Mouse (Mus musculus) heart, adult 10 weeks (tissue): ENCODE data around the gene Ikzf5. TPM values are rescaled to one million over a fixed set of nuclear protein-coding genes. Genes with fewer than 3 reads are reported as not detected.

ENCODE experiments used
- polyA plus RNA-seq: library from polyadenylated mRNA; stranded (reverse); fragments of 350-450 nt; fragmentation: Illumina TruSeq; extraction: RNeasy Lipid Tissue Mini Kit (QIAGEN cat#74804); gene quantifications from one replicate; pipeline ENCODE4 v1.2.3, GENCODE M21; 2014; ENCODE audit warnings: low read depth, low replicate concordance

Gene Ikzf5
- 16.9 TPM for polyA plus RNA-seq

GRCm38 (mm10) chr7:131410416-131411058, at the start of gene Ikzf5, which contains the start of gene Acadsb:
TSS of gene Ikzf5 (minus strand) at chr7:131410521.
TSS of gene Acadsb (plus strand) at chr7:131410601.

GRCm38 (mm10) chr7:131370648-131371469, 39.5 kb downstream of the Ikzf5 start, which contains the start of gene Pstk:
TSS of gene Pstk (plus strand) at chr7:131371141.

GRCm38 (mm10) chr7:131362615-131363300, 47.6 kb downstream of the Ikzf5 start, which contains the start of gene 2310057M21Rik:
TSS of gene 2310057M21Rik (minus strand) at chr7:131362759.

Other genes starting within 250 kb of the Ikzf5 start
- 0.99 TPM for gene 5430419D17Rik, start 236.1 kb downstream of the Ikzf5 start, polyA plus RNA-seq
- gene Cuzd1, start 88.2 kb downstream of the Ikzf5 start, polyA plus RNA-seq = 0.45 TPM
- not detected for gene Fam24b, start 81.0 kb downstream of the Ikzf5 start, polyA plus RNA-seq
- gene Fam24a, start 76.7 kb downstream of the Ikzf5 start, polyA plus RNA-seq = not detected
- 9.1 TPM for gene 2310057M21Rik, start 47.8 kb downstream of the Ikzf5 start, polyA plus RNA-seq
- 67.3 TPM for gene Pstk, start 39.4 kb downstream of the Ikzf5 start, polyA plus RNA-seq
- 211 TPM for gene Acadsb, start 80 bp upstream of the Ikzf5 start, polyA plus RNA-seq
- not detected for gene Hmx3, start 132.3 kb upstream of the Ikzf5 start, polyA plus RNA-seq
- gene Hmx2, start 138.3 kb upstream of the Ikzf5 start, polyA plus RNA-seq = not detected
- gene Bub3, start 149.7 kb upstream of the Ikzf5 start, polyA plus RNA-seq = 27.0 TPM